Mouse (Mus musculus): ENCODE data around the gene Btbd35f19. TPM values are rescaled to one million over a fixed set of nuclear protein-coding genes. Genes with fewer than 3 reads are reported as not detected.

The Btbd35f19 gene
- total RNA-seq (2023): not detected

DNA sequence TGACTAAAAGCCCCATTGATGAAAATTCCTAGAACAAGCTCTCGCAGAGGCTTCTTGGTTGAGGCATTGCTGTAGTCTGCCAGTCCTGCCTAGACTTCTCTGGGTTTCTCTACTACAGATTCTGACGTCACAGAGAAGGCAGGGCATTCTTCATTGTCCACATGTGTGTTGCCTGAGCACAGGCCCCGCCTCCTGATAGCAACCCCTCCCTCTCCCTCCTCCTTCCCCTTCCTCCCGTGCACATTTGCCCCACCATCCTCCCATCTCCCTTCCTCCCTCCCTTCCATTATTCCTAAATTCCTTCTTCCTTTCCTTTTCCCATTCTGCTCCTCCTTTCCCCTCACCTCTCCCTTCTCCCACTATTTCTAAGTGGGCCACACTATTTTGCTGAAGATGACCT, at the start of gene Btbd35f19:
Btbd35f19 (minus strand) TSS at position 101 of the 400 bp plus-strand sequence.

DNA sequence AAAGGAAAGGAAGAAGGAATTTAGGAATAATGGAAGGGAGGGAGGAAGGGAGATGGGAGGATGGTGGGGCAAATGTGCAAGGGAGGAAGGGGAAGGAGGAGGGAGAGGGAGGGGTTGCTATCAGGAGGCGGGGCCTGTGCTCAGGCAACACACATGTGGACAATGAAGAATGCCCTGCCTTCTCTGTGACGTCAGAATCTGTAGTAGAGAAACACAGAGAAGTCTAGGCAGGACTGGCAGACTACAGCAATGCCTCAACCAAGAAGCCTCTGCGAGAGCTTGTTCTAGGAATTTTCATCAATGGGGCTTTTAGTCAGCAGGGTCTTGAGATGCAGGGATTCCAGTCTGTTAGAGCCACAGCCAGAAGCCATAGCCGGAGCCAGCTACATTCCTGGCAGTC, 47.6 kb downstream of the Btbd35f19 start, which contains the start of gene Btbd35f26:
Btbd35f26 (plus strand) TSS at position 301 of the 400 bp plus-strand sequence.

Other genes with a start within 250 kb of the Btbd35f19 start
- not detected for gene Spin2f, start 130.0 kb downstream of the Btbd35f19 start, total RNA-seq (2023)
- not detected for gene Btbd35f26, start 47.5 kb downstream of the Btbd35f19 start, total RNA-seq (2023)
- not detected for gene Gm21883, start 190.4 kb upstream of the Btbd35f19 start, total RNA-seq (2023)
- not detected for gene Spin2e, start 235.0 kb upstream of the Btbd35f19 start, total RNA-seq (2023)

Data from CD4-positive naive resting alpha-beta T cell, adult 57 days (primary cell).